Mouse (Mus musculus) bone marrow, adult 2 months (tissue): ENCODE data around the gene Sdr39u1.

Experiments used
- CTCF ChIP-seq: fragments of 200-500 bp; IDR thresholded peaks from 2 replicates; pipeline ENCODE4 v1.5.1; 2011; ENCODE audit warnings: low read length, control low read depth; ENCODE audit not compliant: control insufficient read depth, insufficient read depth
- POLR2A ChIP-seq: fragments of 200-500 bp; IDR thresholded peaks from 2 replicates; pipeline ENCODE4 v1.6.1; 2011; ENCODE audit warnings: low read depth, mild to moderate bottlenecking, control low read depth, low read length, borderline replicate concordance; ENCODE audit not compliant: control insufficient read depth

DNA sequence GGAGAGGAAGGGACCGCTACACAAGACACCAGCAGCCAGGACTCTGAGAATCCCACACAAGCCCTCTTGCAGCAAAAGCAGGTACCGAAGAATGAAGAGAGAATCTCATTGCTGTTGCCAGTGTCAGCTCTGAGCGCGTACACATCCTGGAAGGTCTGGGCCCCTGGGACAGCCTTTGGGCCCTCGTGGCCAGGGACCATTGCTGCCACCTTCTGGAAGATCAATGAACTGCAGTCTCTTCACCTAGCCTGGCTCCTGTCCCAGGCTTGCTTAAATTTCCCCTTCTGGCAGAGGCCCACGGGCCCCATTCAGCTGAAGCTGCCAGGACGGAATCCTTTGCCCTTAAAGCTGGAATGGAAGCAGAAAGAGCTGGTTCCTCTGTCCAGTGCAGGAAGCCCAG is 36.3 kb downstream of the Sdr39u1 start:
- TF ChIP-seq POLR2A, result no peak
- peak; percentile 83 for TF ChIP-seq CTCF
